Mouse (Mus musculus) intestine, embryonic 16.5 days (tissue): ENCODE results near the gene Wfdc21. TPM values are rescaled to one million over a fixed set of nuclear protein-coding genes. Genes with fewer than 3 reads are reported as not detected.

ENCODE experiments used
- ATAC-seq: fragments of 200-750 bp; cut with Nextera tagmentation; 2 replicates; pipeline ENCODE4 v1.8.0; 2017; ENCODE audit warnings: moderate TSS enrichment, moderate library complexity
- H3K27ac ChIP-seq: fragments of 300-500 bp; sonication (generic); 2 replicates; pipeline ENCODE4 v1.5.1; 2014; ENCODE audit warnings: mild to moderate bottlenecking, low read length
- H3K27me3 ChIP-seq: fragments of 300-500 bp; sonication (generic); replicated peaks from 2 replicates; pipeline ENCODE4 v1.6.1; 2014; ENCODE audit warnings: low read length, control low read depth, mixed read lengths; ENCODE audit not compliant: control insufficient read depth, insufficient read depth
- H3K36me3 ChIP-seq: fragments of 300-500 bp; sonication (generic); 2 replicates; pipeline ENCODE4 v1.6.1; 2014; ENCODE audit warnings: low read length, control low read depth; ENCODE audit not compliant: control insufficient read depth, insufficient read depth
- H3K4me1 ChIP-seq: fragments of 300-500 bp; sonication (generic); 2 replicates; pipeline ENCODE4 v1.6.1; 2014; ENCODE audit warnings: low read length, control low read depth, mixed read lengths; ENCODE audit not compliant: control insufficient read depth, insufficient read depth
- H3K4me2 ChIP-seq: fragments of 300-500 bp; sonication (generic); 2 replicates; pipeline ENCODE4 v1.6.1; 2014; ENCODE audit warnings: low read depth, low read length, control low read depth
- H3K4me3 ChIP-seq: fragments of 300-500 bp; sonication (generic); 2 replicates; pipeline ENCODE4 v1.5.1; 2014; ENCODE audit warnings: mild to moderate bottlenecking, low read length
- H3K9ac ChIP-seq: fragments of 300-500 bp; sonication (generic); 2 replicates; pipeline ENCODE4 v1.6.1; 2014; ENCODE audit warnings: low read depth, low read length
- H3K9me3 ChIP-seq: fragments of 300-500 bp; sonication (generic); 2 replicates; pipeline ENCODE4 v1.6.1; 2016; ENCODE audit warnings: low read length, control low read depth; ENCODE audit not compliant: control insufficient read depth
- WGBS: fragments of 180-500 bp; shearing (Covaris S2); extraction: QIAGEN DNeasy Blood & Tissue Kit; methylation state at CpG from one replicate; pipeline ENCODE4 v1.1.7; 2014; 5-methylcytosine and 5-hydroxymethylcytosine counted together
- polyA plus RNA-seq: library from polyadenylated mRNA; unstranded; fragments of >200 nt; fragmentation: Nextera tagmentation; extraction: Ambion mirVana; gene quantifications from 2 replicates; pipeline ENCODE4 v1.2.1, GENCODE M21; 2015

The Wfdc21 gene
- 0.37 and 0.60 TPM in 2 replicates for polyA plus RNA-seq

GRCm38 (mm10) chr11:83746681-83747080 lies at the start of gene Wfdc21:
Gene Wfdc21 (plus strand): TSS chr11:83746940.
- H3K9ac ChIP-seq = no peak within 1 kb of the TSS
- no peaks in the 10 kb centered on the region for H3K36me3 ChIP-seq
- no peak within 1 kb of the TSS for H3K4me3 ChIP-seq
- no peaks in the 10 kb centered on the region for H3K9me3 ChIP-seq
- no peak within 1 kb of the TSS for H3K27ac ChIP-seq
- WGBS = 84% methylated on average over 5 of the region's 5 CpGs
- ATAC-seq = no peak
- H3K27me3 ChIP-seq = no peaks in the 10 kb centered on the region
- no peaks in the 10 kb centered on the region for H3K4me1 ChIP-seq
- no peak within 1 kb of the TSS for H3K4me2 ChIP-seq

GRCm38 (mm10) chr11:83703705-83704104 lies 43.0 kb upstream of the Wfdc21 start, which contains the start of gene Wfdc17:
Gene Wfdc17 (plus strand): TSS chr11:83703991.
- no peaks in the 10 kb centered on the region for H3K27me3 ChIP-seq
- H3K27ac ChIP-seq = no peak within 1 kb of the TSS
- H3K4me3 ChIP-seq = no peak within 1 kb of the TSS
- H3K4me1 ChIP-seq = no peaks in the 10 kb centered on the region
- H3K9me3 ChIP-seq = no peaks in the 10 kb centered on the region
- 21% methylated on average over 1 of the region's 1 CpGs for WGBS
- no peaks in the 10 kb centered on the region for H3K36me3 ChIP-seq
- H3K4me2 ChIP-seq = no peak within 1 kb of the TSS
- no peak within 1 kb of the TSS for H3K9ac ChIP-seq
- ATAC-seq = no peak

DNA sequence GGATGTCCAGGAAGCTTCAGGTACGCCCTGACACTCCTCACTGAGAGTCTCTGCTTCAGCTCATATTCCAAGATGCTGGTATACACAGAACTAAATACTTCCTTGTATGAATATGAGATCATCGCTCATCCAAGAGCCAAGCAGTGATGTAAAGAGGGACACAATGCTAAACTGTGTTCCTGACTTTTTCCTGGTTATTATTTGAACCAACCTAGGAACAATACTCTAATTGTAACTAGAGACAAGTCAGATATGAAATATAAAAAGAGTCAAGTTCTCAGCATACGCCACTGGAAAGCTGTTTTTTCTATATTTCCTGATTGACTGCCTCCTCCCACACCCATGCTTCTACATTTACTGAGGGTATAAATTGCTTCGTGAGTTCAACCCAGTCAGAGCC lies 38.0 kb upstream of the Wfdc21 start, which contains the start of gene Wfdc18:
Wfdc18 (plus strand) TSS at position 301 of the 400 bp plus-strand sequence.
- Histone ChIP-seq H3K27ac (no peak within 1 kb of the TSS), H3K4me1 (no peaks in the 10 kb centered on the region), H3K36me3 (no peaks in the 10 kb centered on the region), H3K27me3 (no peaks in the 10 kb centered on the region), H3K9me3 (no peaks in the 10 kb centered on the region), H3K4me3 (no peak within 1 kb of the TSS), H3K4me2 (no peak within 1 kb of the TSS), H3K9ac (no peak within 1 kb of the TSS)
- ATAC-seq = no peak
- WGBS = 69% methylated on average over 4 of the region's 4 CpGs

DNA sequence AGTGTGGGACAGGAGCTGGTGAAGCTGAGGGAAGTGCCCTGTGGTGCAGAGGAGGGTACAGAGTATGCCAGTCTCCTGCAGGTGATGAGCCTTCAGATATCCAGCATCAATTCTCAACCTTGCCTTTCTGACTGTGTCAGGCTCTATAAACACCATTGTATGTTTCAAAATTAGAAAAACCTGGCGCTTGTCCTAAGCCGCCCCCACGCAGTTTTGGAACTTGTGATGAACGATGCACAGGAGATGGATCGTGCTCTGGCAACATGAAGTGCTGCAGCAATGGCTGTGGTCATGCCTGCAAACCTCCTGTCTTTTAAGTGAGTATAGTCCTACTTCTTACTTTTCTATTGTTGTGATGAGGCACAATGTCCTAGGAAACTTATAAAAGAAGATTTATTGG lies 37.1 kb upstream of the Wfdc21 start:
- 85% methylated on average over 5 of the region's 5 CpGs for WGBS
- Histone ChIP-seq H3K4me1 (no peaks in the 10 kb centered on the region), H3K27me3 (no peaks in the 10 kb centered on the region), H3K9me3 (no peaks in the 10 kb centered on the region), H3K27ac (no peak overlapping the region), H3K9ac (no peak overlapping the region), H3K4me3 (no peak overlapping the region), H3K36me3 (no peaks in the 10 kb centered on the region), H3K4me2 (no peak overlapping the region)
- no peak for ATAC-seq

DNA sequence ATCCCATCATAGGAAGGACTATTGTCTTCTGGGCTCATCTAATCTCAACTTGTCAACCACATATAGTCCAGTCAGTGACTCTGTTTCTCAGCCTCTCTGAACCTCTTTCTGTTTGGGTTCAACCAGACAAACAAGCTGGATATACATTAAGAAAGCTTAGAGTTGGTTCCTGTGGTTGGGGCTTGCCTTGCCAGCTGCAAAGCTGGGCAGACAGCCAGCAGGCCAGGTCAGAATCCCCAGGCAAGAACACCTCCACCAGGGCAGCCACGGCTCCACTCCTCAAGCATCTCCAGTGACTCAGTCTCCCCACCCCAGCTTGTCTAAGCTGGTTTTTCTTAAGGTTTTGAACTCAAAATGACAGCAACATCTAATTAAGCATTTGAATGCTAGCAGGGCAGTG lies 34.1 kb upstream of the Wfdc21 start:
- no peaks in the 10 kb centered on the region for H3K36me3 ChIP-seq
- H3K9ac ChIP-seq = no peak overlapping the region
- H3K4me1 ChIP-seq = no peaks in the 10 kb centered on the region
- no peak for ATAC-seq
- no peaks in the 10 kb centered on the region for H3K27me3 ChIP-seq
- no peaks in the 10 kb centered on the region for H3K9me3 ChIP-seq
- no peak overlapping the region for H3K4me2 ChIP-seq
- WGBS = 75% methylated on average over 1 of the region's 1 CpGs
- no peak overlapping the region for H3K27ac ChIP-seq
- no peak overlapping the region for H3K4me3 ChIP-seq

DNA sequence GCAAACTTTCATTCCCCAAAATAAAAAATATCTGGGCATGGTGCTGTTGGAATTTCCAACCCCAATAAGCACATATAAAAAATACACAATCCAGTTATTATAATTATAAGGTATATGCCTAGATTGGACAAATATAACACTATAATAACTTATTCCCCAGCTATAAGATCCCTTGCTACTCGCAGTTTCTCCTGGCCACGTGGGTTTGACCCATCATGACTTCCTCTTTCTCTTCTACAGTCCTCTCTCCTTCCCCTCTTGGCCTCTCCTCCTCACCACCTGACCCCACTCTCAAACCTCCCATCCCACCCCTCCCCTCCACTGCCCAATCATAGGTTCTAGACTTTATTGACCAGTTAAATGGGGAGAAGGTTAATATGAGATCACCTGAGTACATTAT lies 32.8 kb upstream of the Wfdc21 start:
- no peaks in the 10 kb centered on the region for H3K27me3 ChIP-seq
- H3K9me3 ChIP-seq = no peaks in the 10 kb centered on the region
- H3K36me3 ChIP-seq = no peaks in the 10 kb centered on the region
- H3K4me1 ChIP-seq = no peaks in the 10 kb centered on the region
- no peak overlapping the region for H3K27ac ChIP-seq
- no peak overlapping the region for H3K9ac ChIP-seq
- WGBS = 85% methylated on average over 2 of the region's 2 CpGs
- H3K4me2 ChIP-seq = no peak overlapping the region
- no peak for ATAC-seq
- no peak overlapping the region for H3K4me3 ChIP-seq

GRCm38 (mm10) chr11:83717042-83717665 lies 29.6 kb upstream of the Wfdc21 start:
- no peaks in the 10 kb centered on the region for H3K4me1 ChIP-seq
- H3K27me3 ChIP-seq = no peaks in the 10 kb centered on the region
- no peak overlapping the region for H3K4me3 ChIP-seq
- no peak for ATAC-seq
- H3K36me3 ChIP-seq = no peaks in the 10 kb centered on the region
- H3K27ac ChIP-seq = no peak overlapping the region
- no peaks in the 10 kb centered on the region for H3K9me3 ChIP-seq
- no peak overlapping the region for H3K9ac ChIP-seq
- WGBS = 86% methylated on average over 6 of the region's 6 CpGs
- no peak overlapping the region for H3K4me2 ChIP-seq

DNA sequence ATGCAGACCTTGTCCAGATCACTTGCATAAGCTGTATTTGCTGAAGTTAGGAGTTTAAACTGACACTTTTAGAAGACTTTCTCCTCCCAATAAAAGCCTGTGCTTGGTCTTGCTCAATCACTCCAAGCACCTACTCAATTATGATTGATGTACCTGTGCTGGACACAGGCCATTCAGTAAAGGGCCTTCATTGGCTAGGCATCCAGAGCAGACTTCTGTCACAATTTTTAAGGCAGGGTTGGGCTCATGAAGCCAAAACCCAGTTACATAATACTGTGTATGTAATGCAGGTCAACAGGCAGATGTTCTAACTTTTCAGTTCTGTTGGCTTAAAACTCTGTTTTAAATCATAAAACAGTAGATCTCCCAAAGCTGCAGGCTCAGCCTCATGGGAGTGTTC lies 26.0 kb upstream of the Wfdc21 start:
- H3K27me3 ChIP-seq = no peaks in the 10 kb centered on the region
- no peak for ATAC-seq
- no peak overlapping the region for H3K4me3 ChIP-seq
- H3K27ac ChIP-seq = no peak overlapping the region
- no peak overlapping the region for H3K4me2 ChIP-seq
- no peaks in the 10 kb centered on the region for H3K4me1 ChIP-seq
- H3K9me3 ChIP-seq = no peaks in the 10 kb centered on the region
- no peaks in the 10 kb centered on the region for H3K36me3 ChIP-seq
- H3K9ac ChIP-seq = no peak overlapping the region

DNA sequence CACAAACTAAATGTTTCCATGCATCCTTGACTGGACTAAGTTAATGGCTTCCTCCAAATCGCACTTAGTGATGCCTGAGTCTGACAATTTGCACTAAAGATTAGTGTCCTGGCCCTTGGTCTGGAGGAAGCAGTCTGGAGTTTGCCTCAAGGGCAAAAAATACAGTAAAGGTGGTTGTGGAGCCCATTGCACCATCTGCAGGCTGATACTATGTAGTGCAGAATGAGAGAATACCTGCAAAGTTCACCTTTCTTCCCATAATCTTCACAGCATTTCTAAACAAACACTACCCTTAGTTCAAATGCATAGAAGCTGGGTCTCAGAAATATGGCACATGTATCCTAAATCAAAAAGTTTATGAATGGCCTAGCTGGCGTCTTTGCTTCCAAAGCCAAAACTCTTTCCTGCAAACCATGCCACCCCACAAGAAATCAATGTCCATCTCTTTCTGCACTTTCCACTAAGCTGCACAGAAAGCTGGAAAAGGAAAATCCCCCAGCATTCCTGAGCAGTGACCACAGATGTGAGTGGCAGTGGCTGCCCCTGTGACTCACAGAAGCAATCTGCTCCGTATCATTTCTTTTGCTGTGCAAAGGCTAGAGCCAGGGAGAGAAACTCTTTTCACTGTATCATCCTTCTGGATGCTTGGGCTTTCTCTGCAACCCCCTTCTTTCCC lies 17.8 kb upstream of the Wfdc21 start:
- H3K4me3 ChIP-seq = no peak overlapping the region
- no peaks in the 10 kb centered on the region for H3K36me3 ChIP-seq
- 58% methylated on average over 3 of the region's 3 CpGs for WGBS
- H3K4me2 ChIP-seq = no peak overlapping the region
- no peaks in the 10 kb centered on the region for H3K4me1 ChIP-seq
- H3K9me3 ChIP-seq = no peaks in the 10 kb centered on the region
- no peak for ATAC-seq
- H3K27me3 ChIP-seq = no peaks in the 10 kb centered on the region
- H3K27ac ChIP-seq = no peak overlapping the region
- H3K9ac ChIP-seq = no peak overlapping the region
